Mouse (Mus musculus) liver, postnatal 0 days (tissue): Measurements from ENCODE around the gene Efna1. TPM values are rescaled to one million over a fixed set of nuclear protein-coding genes. Genes with fewer than 3 reads are reported as not detected.
A peak's percentile ranks its signal among the peaks of the same experiment; 100 is the strongest.

Experiments
- ATAC-seq: fragments of 200-750 bp; cut with Nextera tagmentation; 2 replicates; pipeline ENCODE4 v1.8.0; 2017; ENCODE audit warnings: mild to moderate bottlenecking, moderate library complexity
- DNase-seq: peaks from one replicate; pipeline ENCODE4 v3.0.0-alpha.2; 2016
- H3K27ac ChIP-seq: fragments of 300-500 bp; sonication (generic); 2 replicates; pipeline ENCODE4 v1.5.1; 2014; ENCODE audit warnings: antibody characterized with exemption, moderate library complexity, mild to moderate bottlenecking, low read depth
- H3K27me3 ChIP-seq: fragments of 300-500 bp; sonication (generic); 2 replicates; pipeline ENCODE4 v1.6.1; 2014; ENCODE audit warnings: low read length, control low read depth, mixed read lengths; ENCODE audit not compliant: insufficient read depth
- H3K36me3 ChIP-seq: fragments of 300-500 bp; sonication (generic); replicated peaks from 2 replicates; pipeline ENCODE4 v1.6.1; 2014; ENCODE audit warnings: mild to moderate bottlenecking, control low read depth, low read length, moderate library complexity, mixed read lengths; ENCODE audit not compliant: insufficient read depth
- H3K4me1 ChIP-seq: fragments of 300-500 bp; sonication (generic); 2 replicates; pipeline ENCODE4 v1.6.1; 2014; ENCODE audit warnings: antibody characterized with exemption, mild to moderate bottlenecking, control low read depth; ENCODE audit not compliant: insufficient read depth
- H3K4me2 ChIP-seq: fragments of 300-500 bp; sonication (generic); 2 replicates; pipeline ENCODE4 v1.6.1; 2014; ENCODE audit warnings: low read depth, mild to moderate bottlenecking, low read length, moderate library complexity, mixed read lengths
- H3K4me3 ChIP-seq: fragments of 300-500 bp; sonication (generic); 2 replicates; pipeline ENCODE4 v1.5.1; 2014; ENCODE audit warnings: low read depth, low read length
- H3K9ac ChIP-seq: fragments of 300-500 bp; sonication (generic); replicated peaks from 2 replicates; pipeline ENCODE4 v1.6.1; 2014; ENCODE audit warnings: mild to moderate bottlenecking, moderate library complexity
- H3K9me3 ChIP-seq: fragments of 300-500 bp; sonication (generic); 2 replicates; pipeline ENCODE4 v1.6.1; 2016; ENCODE audit warnings: mild to moderate bottlenecking, control low read depth, low read length, mixed read lengths
- CTCF ChIP-seq: sonication (generic); IDR thresholded peaks from 2 replicates; pipeline ENCODE4 v1.5.1; 2016; ENCODE audit warnings: antibody characterized with exemption, low read depth
- EP300 ChIP-seq: IDR thresholded peaks from 2 replicates; pipeline ENCODE4 v1.6.1; 2016; ENCODE audit warnings: antibody characterized with exemption, low read depth, mild to moderate bottlenecking
- WGBS: fragments of 180-500 bp; shearing (Covaris S2); extraction: QIAGEN DNeasy Blood & Tissue Kit; methylation state at CpG from one replicate; pipeline ENCODE4 v1.1.7; 2014; ENCODE audit not compliant: insufficient replicate concordance; 5-methylcytosine and 5-hydroxymethylcytosine counted together
- polyA plus RNA-seq: library from polyadenylated mRNA; unstranded; fragments of >200 nt; fragmentation: Nextera tagmentation; extraction: Ambion mirVana; gene quantifications from 2 replicates; pipeline ENCODE4 v1.2.1, GENCODE M21; 2015

Gene Efna1
- polyA plus RNA-seq, 1 experiment from 2014 or later: 27.8 TPM

DNA sequence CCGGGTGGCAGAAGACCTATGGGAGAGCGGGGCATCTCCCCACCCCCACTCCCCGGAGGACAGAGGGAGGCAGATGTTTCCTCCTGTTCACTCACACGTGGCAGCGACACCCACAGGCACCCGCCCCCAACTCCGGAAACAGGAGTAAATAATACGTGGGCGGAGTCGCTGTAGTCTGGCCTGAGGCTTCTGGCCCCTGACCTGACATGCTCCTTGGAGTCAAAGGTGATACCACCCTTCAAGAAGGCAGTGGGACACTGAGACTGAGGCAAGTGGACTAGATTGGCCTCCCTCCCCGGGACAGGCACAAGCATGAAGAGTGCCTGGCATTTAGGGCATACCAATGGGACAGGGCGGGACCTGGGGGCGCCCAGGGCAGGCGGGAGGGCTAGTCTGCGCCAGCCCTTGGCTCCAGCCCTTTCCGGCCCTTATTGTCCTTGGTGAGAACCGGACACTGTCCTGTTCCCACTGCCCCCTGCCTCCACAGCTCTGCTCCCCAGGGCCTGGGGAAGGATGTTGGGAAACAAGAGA lies 29.5 kb downstream of the Efna1 start:
- WGBS: 2% methylated on average over 17 of the region's 17 CpGs
- H3K4me3 ChIP-seq: peak overlapping the region; percentile 32
- peak overlapping the region; percentile 44 for H3K9ac ChIP-seq
- no peak for TF ChIP-seq EP300
- TF ChIP-seq CTCF: 0 out of 2 replicates have a peak, but pooled peaks have one; percentile 13
- H3K4me2 ChIP-seq: peak overlapping the region; percentile 65
- peaks cover 29% of the 10 kb centered on the region for H3K4me1 ChIP-seq
- H3K27ac ChIP-seq: peak overlapping the region; percentile 55
- H3K36me3 ChIP-seq: peaks cover 5% of the 10 kb centered on the region; the same call in 1 of the 2 replicates
- DNase-seq: peak; percentile 73
- no peaks in the 10 kb centered on the region for H3K27me3 ChIP-seq
- peak; percentile 66 for ATAC-seq
- no peaks in the 10 kb centered on the region for H3K9me3 ChIP-seq

DNA sequence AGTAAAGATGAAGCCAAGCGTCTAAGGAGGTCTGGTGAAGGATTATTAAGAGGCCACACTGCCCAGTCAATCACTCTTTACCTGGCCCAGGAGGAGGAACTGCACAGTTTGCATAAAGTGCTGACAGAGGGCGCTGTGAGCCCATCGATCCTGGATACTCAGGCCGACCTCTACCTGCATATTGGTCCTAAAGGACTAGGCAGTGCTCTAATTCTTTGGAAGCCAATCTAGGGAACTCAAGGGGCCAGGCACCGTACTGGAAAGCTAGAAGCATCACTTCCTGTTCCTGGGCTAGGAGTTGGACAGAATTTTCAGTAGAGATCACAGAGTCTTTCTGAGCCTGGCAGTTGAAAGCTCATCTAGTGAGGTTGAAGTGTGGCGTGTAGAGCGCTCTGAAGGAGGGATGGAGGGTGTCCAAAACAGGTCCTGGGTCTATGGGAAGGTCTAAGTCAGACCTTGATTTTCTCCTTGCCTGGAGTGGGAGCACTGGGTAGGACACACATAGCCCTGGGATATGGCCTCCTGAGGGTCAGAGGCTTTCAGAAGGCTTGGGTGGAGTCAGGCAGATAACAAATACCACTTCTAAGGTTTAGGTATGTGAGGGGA lies 30.4 kb downstream of the Efna1 start:
- peaks cover 33% of the 10 kb centered on the region for H3K4me1 ChIP-seq
- DNase-seq (peak; percentile 70), ATAC-seq (peak; percentile 41)
- no peaks in the 10 kb centered on the region for H3K27me3 ChIP-seq
- H3K9ac ChIP-seq: no peak overlapping the region
- H3K4me3 ChIP-seq: no peak overlapping the region
- H3K9me3 ChIP-seq: no peaks in the 10 kb centered on the region
- H3K27ac ChIP-seq: peak overlapping the region; percentile 49
- H3K4me2 ChIP-seq: peak overlapping the region; percentile 65
- TF ChIP-seq EP300 (no peak), CTCF (peak; percentile 82)
- WGBS: 18% methylated on average over 7 of the region's 7 CpGs
- peaks cover 5% of the 10 kb centered on the region; the same call in 1 of the 2 replicates for H3K36me3 ChIP-seq

DNA sequence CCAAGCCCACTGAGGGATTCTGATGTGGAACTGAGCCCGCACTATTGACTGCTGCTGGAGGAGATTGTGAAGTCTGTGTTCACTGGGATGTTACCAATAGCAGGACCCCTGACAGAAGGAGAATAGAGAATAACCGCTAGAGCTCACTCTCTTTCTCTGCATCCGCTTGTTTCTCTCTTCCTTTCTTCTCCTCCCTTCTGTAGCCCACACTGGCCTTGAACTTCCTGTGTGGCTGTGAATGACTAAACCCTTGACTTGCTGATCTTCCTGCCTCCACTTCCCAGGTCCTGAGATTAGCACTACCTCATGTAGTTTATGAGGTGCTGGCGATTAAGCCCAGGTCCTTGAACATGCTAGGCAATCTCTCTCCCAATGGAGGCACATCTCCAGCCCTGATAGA lies 33.5 kb downstream of the Efna1 start:
- no peak for DNase-seq
- no peaks in the 10 kb centered on the region for H3K9me3 ChIP-seq

DNA sequence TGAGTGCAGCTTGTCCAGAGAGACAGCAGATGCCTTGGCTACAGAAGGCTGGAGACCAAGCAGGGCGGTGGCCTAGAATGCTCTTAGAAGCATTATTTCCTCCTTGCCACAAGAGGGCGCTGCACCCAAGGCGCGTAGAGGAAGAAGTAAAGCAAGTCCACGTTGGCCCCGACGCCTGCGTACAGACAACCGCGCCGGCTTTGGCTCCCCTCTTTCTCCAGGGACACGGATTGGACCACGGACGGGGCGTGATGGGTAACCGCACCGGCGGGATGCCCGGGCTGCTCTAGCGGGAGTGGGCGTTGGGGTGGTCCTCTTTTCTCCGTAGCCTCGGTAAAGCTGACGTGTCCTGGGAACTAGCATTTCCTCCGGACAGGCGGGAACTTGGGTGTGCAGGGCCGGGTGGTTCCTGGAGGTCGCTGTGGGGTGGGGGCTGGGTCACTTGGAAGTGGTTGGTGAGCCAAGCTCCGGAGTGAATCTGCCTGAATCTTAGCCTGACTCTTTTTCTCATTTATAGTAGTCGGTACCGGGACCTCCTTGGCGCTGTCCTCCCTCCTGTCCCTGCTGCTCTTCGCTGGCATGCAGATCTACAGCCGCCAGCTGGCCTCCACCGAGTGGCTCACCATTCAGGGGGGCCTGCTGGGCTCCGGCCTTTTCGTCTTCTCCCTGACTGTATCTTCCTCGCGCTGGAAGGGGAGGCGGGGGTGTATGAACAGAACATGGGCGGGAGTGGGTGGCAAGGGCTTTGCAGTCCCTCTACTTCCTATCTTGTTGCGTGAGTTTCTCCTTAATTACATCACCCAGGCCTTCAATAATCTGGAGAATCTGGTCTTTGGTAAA lies 34.5 kb downstream of the Efna1 start, which contains the start of gene Trim46:
Trim46 (minus strand) TSS at position 49 of the 840 bp plus-strand sequence.
- Histone ChIP-seq H3K9me3 (no peaks in the 10 kb centered on the region), H3K4me3 (peak within 1 kb of the TSS; percentile 65), H3K4me1 (peaks cover 46% of the 10 kb centered on the region), H3K4me2 (peak within 1 kb of the TSS; percentile 89), H3K27me3 (peaks cover 14% of the 10 kb centered on the region), H3K36me3 (peaks cover 5% of the 10 kb centered on the region; the same call in 1 of the 2 replicates), H3K27ac (peak within 1 kb of the TSS; percentile 64), H3K9ac (peak within 1 kb of the TSS; percentile 70)
- ATAC-seq (peak; percentile 57), DNase-seq (peak; percentile 89)
- peak; percentile 99 for TF ChIP-seq CTCF
- no peak for TF ChIP-seq EP300
- WGBS: 1% methylated on average over 40 of the region's 42 CpGs

More for the DNA sequence above, 33.5 kb downstream of the Efna1 start:
- no peak overlapping the region for H3K4me3 ChIP-seq
- H3K9ac ChIP-seq: no peak overlapping the region
- TF ChIP-seq EP300: no peak
- no peak for TF ChIP-seq CTCF
- 63% methylated on average over 4 of the region's 4 CpGs for WGBS
- peaks cover 14% of the 10 kb centered on the region for H3K27me3 ChIP-seq
- H3K36me3 ChIP-seq: peaks cover 5% of the 10 kb centered on the region; the same call in 1 of the 2 replicates
- no peak for ATAC-seq
- H3K4me2 ChIP-seq: peak overlapping the region; percentile 89
- peaks cover 51% of the 10 kb centered on the region for H3K4me1 ChIP-seq
- no peak overlapping the region for H3K27ac ChIP-seq

DNA sequence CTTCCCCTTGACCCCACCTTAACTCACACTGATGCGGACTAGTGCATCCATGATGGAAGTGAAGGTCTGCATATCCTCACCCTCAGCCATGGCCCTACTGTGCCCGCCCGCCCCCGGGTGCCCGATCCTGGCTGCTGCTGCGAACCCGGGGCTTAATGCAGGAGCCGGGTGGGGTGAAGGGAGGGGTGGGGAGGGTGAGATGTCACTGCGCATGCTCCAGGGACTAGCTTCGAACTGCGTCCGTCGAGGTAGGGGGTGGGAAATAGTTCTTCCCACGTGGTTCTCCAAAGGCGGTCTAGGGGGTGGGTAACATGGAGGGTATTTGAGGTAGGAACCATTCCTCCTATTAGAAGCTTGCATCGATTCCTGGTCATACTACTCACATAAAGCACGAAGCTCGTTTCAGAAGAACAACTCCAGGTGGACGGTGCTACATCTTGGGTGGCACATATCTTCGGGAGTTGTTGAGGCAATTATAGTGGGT lies 35.2 kb downstream of the Efna1 start, which contains the start of gene Krtcap2:
Krtcap2 (plus strand) TSS at position 279 of the 484 bp plus-strand sequence.
- Histone ChIP-seq H3K27ac (peak within 1 kb of the TSS; percentile 64), H3K27me3 (peaks cover 14% of the 10 kb centered on the region), H3K9me3 (no peaks in the 10 kb centered on the region), H3K4me3 (peak within 1 kb of the TSS; percentile 65), H3K36me3 (peaks cover 5% of the 10 kb centered on the region; the same call in 1 of the 2 replicates), H3K9ac (peak within 1 kb of the TSS; percentile 70), H3K4me1 (peaks cover 39% of the 10 kb centered on the region), H3K4me2 (peak within 1 kb of the TSS; percentile 89)
- TF ChIP-seq EP300 (no peak), CTCF (no peak)
- DNase-seq (no peak), ATAC-seq (no peak)
- 7% methylated on average over 20 of the region's 20 CpGs for WGBS
